Mouse (Mus musculus) cerebellum, postnatal 25 days (tissue): Measurements from ENCODE around the gene Ndufb7.
A peak's percentile ranks its signal among the peaks of the same experiment; 100 is the strongest.
"Not testable (repeated sequence)": the region's sequence is repeated elsewhere in the genome, so short reads cannot be mapped to it uniquely, and the experiment has no call there.

ENCODE experiments used
- DNase-seq, 2 experiments: peaks; one replicate each; pipeline ENCODE4 v3.0.0; 2021; ENCODE audit warnings: mixed read lengths in 2 of 2

Ndufb7 gene

DNA sequence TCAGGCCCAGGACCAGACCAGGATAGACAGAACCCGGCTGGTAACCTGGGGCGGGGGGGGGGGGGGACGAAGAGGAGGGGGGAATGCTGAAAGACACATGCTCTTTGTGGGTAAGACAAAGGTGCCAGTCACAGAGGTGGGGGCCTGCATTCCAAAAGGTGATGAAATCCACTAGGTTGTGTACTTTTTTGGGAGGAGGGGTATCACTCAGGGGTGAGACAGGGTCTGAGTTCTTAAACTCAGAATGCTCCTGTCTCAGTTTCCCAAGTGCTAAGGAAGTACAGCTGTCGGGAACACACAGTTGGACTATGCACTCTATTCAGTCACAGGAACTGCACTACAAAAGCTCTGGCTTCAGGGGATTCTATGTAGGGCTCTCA, 10.0 kb downstream of the Ndufb7 start:
- no peak for DNase-seq

DNA sequence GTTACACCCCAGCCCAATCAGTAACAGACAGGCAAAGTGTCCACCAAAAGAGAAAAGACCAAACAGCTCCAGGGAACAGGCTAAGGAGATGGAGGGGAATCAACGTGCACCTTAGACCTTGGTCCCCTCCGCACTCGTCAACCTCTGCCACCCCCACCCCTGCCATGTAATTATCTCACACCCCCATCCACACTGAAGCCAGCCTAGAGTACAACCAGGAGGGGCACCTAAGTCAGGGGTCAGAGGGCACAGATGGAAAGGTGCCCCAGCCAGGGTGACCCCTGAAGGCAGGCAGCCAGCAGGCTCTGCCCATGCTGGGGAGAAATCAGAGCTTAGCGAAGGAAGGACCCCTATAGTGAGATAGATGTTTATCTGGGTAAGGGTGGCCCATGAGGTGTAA, 10.4 kb downstream of the Ndufb7 start:
- peak; percentile 10 to 12 for DNase-seq

DNA sequence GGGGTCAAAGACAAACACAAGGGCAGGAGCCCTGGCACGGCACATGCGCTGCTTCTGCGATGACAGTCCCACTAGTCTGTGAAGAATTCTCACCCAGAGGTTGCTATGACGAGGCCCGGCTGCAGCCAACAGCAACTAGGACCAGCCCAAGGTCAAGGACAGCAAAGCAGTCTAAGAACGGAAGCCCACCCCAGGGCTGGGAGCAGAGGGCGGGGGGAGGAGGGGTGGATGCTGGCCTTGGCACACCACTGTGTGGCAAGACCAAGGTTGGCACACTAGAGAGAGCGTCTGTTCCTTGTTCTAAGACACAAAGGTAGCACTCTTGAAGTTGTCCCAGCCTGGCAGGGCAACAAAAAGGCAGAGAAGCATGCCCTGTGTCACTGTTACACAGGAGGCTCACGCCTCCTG, 10.9 kb downstream of the Ndufb7 start:
- DNase-seq, result peak; percentile 21 to 39

DNA sequence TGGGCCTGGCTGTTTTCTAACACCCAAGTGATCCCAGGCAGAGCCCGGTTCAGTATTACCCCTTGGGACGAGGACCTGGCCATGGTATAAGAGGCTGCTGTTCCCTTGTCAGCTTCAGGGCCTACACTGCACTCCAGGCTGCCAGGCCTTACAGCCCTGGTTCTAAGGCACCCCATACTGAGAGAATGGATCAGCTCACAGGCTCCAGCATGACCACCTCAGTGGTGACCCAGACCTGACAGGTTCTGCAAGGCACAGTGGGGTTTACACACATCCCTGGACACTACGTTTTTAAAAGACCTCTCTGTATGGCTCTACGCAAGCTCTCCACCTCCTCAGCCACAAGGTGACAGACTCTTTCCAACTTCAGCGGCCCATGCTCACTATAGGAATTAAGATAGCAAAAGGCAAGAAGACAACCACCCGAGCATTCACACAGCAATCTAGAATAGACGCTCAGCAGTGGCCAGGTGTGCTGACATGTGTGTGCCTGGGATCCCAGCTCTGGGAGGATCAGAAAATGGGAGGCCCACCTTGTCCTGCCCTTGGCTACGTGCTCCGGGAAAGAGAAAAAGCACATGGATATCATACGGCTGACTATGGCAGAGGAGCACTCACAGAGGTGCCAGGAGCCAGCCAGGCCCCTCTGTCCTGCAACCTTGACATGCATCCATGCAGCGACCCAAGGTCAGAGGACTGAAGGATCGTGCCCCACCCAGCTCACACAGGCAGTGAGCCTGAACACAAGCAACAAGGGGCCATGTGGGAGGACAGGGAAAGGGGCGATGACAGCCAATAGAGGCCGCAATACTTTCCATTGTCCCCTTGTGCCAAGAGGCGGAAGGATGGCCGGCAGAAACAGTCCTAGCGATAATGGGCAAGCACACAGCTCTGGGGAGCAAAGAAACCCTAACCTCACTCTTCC, 11.9 kb downstream of the Ndufb7 start:
- peak; percentile 16 to 18 for DNase-seq

DNA sequence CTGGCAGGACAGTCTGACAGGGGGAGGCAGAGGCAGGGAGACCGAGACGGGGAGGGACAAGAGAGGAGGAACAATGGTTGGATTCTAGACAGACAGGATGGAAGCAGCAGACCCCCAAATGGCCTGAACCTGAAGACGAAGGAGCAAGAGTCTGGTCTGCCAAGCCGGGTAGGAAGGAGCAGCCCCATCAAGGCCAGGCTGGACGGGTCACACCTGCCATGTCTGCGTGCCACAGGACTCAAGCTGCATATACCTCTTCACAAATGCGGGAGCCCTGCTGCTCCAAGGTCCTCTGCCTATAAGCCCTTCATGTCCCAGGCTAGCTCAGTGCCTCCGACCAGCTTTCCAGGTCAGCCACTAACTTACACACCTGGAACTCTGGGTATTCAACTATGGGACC, 13.2 kb downstream of the Ndufb7 start:
- DNase-seq, result no peak

DNA sequence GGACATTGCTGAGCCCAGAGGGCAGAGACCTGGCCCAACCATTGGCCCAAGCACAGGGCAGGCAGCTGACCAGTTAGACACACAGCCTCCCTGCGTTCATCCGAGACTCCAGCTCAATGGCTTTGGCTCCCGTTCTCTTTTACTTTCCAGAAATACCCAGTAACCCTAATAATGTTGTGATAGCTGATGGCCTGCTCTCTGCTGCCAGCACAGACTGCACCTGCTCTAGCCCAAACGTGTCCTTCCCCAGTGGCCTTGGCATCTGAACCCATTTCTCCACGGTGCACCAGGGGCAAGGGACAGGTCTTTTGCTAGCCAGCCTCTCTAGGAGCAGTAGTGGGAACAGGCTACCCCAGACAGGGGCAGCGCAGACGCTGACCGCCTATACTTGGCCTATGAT, 14.4 kb downstream of the Ndufb7 start:
- DNase-seq, result peak in 1 of 2 experiments; percentile 25

DNA sequence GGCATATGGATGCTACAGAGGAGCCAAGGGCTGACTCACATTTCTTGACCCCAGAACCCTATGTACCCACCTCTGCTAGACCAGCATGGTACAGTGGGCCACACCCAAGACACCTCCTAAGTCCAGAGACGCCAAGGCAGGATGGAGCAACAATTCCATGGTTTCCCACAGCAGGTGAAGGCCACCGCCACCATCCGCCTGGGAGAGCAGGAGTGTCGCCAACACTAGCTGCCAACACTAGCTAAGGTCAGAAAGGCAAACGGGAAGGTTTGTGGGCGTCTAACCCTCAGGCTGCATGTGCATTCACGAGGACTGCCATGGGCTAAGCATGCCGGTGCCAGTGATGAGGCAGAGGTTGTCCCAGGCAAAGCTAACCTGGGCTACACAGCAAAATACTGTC, 15.8 kb downstream of the Ndufb7 start:
- peak; percentile 49 to 60 for DNase-seq

DNA sequence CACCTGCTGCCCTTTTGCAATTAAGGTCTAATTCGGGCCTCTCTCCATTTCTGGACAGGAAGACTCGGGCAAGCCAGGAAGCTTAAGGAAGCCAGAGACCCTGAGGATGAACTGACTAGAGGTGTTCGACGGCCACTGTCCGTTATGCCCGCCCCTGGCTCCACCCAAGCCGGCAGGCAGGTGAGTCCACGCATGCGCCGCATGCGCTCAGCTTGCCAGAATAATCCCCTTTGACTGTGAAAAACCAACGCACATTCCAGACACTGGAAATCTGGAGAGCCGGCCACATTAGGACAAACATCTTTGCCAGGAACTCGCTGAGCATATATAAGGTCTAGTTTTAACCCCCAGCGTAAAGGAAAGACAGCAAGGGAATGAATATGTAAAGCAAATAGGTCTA, 16.8 kb downstream of the Ndufb7 start:
- peak in 1 of 2 experiments; percentile 14 for DNase-seq

DNA sequence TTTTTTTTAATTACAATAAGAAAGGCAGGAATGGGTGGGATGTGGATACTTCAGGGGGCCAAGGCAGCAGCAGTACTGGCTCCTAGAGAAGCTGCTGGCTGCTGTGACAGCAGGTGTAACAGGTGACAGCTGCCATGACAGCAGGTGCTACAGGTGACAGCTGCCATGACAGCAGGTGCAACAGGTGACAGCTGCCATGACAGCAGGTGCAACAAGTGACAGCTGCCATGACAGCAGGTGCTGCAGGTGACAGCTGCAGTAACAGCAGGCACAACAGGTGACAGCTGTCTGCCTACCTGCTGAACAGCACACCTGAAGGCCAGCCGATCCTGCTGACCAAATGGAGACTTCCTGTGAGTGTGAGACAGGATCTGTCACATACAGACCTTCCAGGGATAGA, 18.3 kb downstream of the Ndufb7 start:
- peak; percentile 61 to 67 for DNase-seq

DNA sequence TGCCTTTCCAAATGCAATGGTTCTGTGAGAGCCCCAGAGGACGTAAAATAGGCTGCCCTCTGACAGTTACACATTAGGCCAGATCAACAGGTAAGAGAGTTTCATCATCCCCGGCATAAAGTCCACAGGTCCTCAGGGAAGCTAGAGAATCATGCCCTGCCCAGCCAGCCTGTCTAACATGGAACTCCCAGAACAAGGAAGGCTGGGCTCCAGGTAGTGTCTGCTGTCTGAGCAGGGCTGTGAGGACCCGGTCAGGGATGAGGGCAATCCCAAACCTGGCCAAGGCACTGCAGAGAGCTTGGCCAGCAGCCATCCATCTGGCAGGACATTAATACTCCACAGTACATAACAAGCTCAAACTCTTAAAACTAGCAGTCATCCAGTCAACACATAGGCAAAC, 18.9 kb downstream of the Ndufb7 start:
- peak; percentile 73 to 85 for DNase-seq

DNA sequence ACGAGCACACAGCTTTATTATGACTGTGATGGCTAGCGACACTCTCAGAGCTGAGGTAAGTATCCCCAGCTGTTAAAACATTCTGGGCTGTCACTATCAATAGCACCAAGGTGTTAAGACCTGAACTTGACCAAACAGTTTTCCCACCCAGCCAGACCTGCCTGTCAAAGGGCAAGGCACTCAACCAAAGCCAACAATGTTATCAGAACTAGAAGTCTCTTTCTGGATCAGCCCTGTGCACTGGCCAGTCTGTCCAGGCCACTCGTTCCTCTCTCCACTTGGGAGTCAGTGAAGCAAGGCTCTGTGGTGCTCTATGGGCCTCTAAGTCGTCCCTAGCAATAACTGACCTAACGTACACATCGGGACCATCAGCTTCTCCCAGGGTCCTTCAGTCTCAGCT, 21.2 kb downstream of the Ndufb7 start:
- peak in 1 of 2 experiments; percentile 5 for DNase-seq

DNA sequence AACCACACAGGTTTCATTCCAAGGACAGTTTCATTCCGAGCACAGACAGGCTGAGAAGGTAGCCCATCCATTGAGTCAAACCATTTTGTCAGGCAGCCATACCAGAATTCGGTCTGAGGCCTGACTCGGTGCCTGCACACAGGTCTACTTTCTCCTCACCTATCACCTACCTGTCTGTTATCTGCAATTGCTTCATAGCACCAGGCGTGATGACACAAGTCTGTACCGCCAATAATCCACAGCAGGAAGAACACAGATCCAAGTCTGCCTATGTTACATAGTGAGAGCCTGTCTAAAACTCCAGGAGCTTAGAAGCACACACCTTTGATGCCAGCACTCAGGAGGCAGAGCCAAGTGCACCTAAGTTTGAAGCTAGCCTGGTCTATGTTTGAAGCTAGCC, 22.4 kb downstream of the Ndufb7 start:
- no peak for DNase-seq

DNA sequence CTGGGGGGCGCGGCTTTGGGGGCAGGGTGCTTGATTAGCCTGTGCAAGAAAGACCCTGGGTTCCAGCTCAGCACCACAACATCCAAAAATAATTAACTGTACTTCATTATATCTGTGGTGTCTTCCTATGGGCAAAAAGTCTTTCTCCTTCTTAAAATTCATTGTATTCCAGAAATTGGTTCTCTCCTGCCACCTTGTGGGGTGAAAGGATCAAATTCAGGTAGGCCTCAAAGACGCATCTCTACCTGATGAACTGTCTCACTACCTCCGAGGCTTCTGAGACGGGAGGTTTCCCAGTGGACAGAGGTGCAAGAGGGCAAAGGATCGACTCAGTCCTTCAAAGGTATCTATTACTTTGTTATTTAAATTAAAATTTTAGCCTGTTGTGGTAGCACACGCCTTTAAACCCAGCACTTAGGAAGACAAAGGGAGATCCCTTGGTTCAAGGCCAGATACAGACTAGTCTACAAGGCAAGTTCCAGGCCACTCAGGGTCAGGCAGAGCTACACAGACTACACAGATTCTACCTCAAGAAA, 24.1 kb downstream of the Ndufb7 start:
- DNase-seq, result peak in 1 of 2 experiments; percentile 40

DNA sequence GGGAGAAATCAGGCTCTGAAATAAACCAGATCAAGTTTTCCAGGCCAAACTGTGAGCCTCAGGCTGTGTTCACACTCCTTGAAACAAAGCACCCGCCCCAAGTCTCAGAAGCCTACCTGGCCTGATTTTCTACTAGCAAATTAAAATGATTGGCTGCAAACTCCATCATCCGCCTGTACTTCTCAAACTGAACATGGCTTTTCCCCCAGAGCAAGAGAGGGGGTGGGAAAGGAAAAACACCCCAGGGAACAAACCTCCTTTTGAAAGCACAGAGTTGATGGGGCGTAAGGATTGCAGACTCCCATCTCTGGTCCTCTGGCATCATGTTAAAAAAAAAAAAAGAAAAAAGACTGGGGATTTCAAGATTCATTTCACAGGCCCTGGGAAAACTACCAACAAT, 26.2 kb downstream of the Ndufb7 start:
- DNase-seq, result peak in 1 of 2 experiments; percentile 6

DNA sequence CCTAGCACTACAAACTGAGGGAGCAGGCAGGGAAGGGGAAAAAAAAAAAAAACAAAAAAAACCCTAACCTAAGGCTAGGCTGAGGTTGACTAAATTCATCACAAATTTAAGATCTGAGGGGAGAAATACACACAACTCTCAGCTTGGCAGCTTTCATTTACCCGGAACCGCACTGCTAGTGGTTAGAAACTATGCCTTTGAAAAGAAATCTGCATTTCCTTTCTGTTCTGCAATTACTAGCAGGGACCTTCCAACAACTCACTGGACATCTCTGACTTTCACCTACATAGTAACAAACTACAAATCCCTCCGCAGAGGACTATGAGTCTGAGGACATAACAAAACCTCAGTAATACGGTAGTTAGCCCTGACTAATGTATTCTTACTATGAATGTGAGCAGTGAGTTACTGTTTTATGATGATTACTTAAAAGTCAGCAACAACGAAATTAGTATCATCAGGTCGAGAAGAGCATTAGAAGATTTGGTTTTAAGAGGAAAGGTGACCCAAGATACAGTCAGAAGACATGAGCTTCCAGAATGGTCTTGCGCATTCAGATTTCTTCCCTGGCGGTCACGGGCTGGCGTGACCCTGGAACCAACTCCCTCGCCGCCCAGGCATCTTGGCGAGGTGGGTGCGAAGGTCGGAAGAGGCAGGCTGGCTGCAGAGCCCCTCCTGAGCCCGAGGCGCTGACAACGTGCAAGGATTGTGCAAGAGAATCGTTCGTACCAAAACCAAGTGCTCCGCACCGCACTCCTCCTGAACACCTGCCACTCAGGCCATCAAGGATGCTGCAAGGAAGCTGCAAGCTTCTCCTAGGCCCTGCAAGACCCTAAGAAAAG, 27.1 kb downstream of the Ndufb7 start:
- DNase-seq, result no peak

DNA sequence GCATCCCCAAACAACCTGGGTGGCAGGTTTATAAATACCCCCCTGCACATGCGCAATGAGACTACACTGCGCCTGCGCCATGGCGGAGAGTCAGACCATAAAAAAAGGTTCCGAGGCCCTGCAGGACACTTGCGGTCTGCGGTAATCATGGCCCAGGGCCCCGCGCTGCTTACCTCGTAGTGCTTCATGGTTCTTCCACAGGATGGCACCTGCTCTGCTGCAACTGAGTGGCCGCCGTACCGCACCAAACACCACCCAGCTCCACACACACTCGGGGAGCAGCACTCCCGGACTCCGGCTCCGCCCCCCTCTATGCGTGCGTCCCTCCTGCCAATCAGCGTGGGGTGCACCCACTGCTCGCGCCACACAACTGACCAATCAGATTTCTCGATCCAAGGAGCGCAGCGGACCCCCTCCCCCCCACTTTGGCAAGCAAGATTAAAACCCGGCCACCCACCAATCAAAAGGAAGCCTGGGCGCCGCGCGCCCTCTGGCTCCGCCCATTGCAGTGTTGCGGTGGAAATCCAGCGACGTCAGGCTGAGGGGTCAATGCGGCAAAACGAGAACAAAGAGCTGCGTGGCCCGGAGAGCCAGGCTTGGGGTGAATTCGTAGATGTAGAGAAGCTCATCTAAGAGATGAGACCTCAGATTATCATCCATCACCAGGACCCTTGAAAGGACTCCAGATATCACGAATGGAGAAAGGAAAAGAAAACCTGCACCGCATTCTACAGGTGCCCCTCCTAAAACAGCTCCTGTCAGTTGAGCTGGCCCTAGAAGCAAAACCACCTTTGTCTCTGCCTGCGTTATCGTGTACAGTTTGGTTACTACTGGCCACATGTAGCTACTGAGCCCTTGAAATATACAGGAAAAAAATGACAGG, 27.9 kb downstream of the Ndufb7 start:
- DNase-seq, result peak; percentile 99

DNA sequence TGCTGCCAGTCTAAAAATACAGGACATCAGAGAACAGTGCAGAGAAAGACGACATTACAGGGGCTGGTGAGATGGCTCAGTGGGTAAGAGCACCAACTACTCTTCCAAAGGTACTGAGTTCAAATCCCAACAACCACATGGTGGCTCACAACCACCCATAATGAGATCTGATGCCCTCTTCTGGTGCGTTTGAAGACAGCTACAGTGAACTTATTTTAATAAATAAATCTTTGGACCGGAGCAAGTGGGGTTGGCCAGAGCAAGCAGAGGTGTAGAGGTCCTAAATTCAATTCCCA, 28.5 kb downstream of the Ndufb7 start:
- not testable (repeated sequence) for DNase-seq

DNA sequence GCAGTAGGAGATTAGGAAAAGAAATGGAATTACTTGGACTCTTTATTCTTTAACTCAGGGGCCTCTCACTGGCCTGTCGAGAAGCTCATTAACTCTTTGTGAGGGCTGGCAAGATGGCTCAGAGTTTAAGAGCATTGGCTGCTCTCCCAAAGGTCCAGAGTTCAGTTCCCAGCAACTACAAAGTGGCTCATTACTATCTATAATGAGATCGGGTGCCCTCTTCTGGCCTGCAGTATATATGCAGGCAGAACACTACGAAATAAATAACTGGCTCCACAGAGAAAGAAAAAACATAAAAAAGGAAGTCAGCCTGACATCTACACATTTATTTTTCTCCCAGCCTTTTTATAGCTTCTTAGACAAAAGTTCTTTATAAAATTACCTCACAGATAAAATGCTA, 29.9 kb downstream of the Ndufb7 start:
- DNase-seq, result no peak

DNA sequence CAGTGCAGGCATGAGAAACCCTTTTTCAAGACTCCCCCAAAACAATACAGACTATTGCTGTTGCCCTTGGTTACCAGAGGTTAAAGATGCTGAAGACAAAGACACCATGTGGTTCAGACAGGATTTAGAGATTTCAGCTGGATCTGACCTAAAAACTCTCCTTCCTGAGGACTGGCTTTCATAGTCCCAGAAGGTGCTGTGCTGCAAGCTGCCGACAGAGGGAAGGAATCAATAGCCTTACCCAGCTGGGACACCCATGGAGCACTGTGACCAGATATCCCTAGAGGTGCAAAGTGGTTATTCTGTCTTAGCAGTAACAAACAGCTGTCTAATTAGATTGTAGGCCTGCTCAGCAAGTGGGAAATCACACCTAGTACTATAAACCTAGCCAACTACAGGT, 31.7 kb downstream of the Ndufb7 start:
- no peak for DNase-seq

DNA sequence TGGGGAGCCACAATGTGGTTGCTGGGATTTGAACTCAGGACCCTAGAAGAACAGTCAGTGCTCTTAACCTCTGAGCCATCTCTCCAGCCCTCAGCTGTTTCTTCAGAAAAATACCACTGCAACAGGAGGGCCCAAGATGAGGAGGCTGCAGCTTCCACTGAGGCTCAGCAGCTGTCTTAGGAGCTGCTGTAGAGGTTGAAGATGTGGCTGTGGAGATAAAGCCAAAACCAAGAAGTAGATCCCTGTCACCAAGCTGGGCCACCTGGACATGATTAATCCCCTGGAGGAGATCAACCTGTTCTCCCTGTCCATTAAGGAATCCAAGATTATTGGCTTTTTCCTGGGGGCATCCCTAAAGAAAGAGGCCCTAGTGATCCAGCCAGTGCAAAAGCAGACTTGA, 33.3 kb downstream of the Ndufb7 start:
- no peak for DNase-seq

DNA sequence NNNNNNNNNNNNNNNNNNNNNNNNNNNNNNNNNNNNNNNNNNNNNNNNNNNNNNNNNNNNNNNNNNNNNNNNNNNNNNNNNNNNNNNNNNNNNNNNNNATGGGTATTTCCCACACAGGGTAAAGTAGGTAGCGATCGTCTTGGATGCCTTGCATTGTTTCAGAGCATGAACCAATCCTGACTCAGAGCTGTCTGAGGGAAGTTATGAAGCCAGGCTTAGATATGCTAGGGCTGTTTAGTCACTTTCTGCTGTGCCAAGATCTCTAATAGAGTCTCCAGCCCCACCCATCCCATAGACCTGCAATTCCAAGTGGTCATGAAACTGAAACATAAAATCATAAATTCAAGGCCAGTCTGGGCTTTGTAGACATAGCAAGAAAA, 36.2 kb downstream of the Ndufb7 start:
- no peak for DNase-seq

DNA sequence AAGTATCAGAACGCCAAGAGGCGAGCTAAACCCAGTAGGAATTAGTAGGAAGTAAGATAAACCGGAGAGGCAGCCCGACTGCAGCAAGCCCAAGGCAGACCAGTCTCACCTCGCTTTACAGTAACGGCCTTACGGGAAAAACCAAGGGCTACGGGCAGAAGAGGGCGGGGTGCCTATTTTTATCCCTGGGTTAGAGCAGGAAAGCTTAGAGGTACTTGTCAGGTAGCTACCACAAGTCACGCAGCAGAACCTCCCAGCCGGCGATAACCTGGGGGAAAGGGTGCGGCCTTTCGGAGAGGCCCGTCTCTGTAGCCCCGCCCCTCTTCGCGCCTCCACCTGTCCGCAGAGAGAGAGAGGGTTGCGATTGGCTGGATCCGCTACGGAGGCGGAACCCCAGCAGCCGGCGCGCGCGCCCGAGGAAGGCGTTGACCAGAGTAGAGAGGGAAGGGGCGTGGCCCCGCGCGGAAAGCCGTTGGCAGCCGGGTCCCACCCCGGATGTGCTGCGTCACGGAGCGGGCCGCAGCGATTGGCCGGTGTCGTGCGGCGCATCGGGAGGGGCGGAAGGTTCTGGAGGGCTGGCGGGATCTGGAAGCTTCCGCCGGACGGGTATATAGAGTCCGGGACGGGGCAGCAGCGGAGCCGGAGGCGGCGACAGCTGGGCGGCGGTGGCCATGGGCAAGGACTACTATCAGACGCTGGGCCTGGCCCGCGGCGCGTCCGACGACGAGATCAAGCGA, 41.4 kb downstream of the Ndufb7 start, which contains the start of the genes Tecr and Dnajb1:
Tecr (minus strand) TSS at position 311 of the 737 bp plus-strand sequence.
Dnajb1 (plus strand) TSS at position 533 of the 737 bp plus-strand sequence.
- DNase-seq, result peak; percentile 100
